In the genomic region with DNA sequence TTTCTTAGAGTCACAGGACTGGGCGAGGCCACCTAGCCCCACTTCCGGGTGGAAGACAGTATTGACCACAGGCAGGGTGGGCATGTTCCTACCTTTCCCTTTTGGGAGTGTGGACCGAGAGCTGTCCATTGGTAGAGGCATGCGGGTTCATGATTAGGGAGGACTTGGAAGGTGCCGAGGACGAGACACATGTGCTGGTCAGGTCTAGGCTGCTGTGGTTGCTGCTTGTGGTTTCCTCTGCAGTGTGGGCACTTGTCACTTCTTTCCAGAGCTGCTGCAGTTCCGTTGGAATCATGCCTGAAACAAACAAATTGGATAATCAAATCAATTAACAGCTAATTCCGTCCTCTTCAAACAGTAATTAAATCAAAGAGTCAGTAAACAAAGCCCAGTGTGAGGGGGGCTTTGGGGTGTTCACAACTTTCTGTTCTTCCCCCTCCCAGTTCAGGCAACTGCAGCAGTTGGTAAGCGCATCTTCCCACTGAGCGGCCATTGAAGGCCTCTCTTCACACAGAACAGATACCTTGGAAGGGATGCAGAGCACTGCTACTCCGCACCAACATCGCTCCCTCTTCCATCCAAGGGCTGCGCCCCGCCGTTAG, we compare ENCODE assay signal across 34 mouse cellular contexts.
DNase-seq lines count a peak whose midpoint lies in the region; ATAC-seq and TF ChIP-seq lines count a peak whose summit lies in the region.
"Had no signal": no experiment of that assay in that cellular context is flagged by ENCODE, and none has a peak within 500 bp of the region (broad histone marks: within the 10 kb centered on the region; RNA-seq: fewer than 3 reads in every experiment).

No protein-coding gene starts in this region.

- 88% methylated on average over 15 of the region's 15 CpGs for WGBS in intestine, postnatal 0 days

- H3K27ac ChIP-seq in layer of hippocampus, adult 2 months, result peak overlapping the region; percentile 36; the same call in 1 of the 2 replicates
- no peak overlapping the region for H3K27ac ChIP-seq in intestine, postnatal 0 days (ENCODE audit: low read depth, low read length)
- H3K27ac ChIP-seq: embryonic facial prominence, embryonic 13.5 days; forebrain, embryonic 13.5 days; heart, adult 2 months; heart, embryonic 13.5 days; hindbrain, embryonic 10.5 days; limb, embryonic 10.5 days; limb, embryonic 15.5 days; liver, embryonic 13.5 days; neural tube, embryonic 12.5 days; stomach, postnatal 0 days had no signal

- H3K36me3 ChIP-seq in intestine, postnatal 0 days (ENCODE audit: control insufficient read depth, insufficient read depth), result peaks cover 61% of the 10 kb centered on the region

- H3K4me3 ChIP-seq in layer of hippocampus, adult 2 months, result no peak overlapping the region
- no peak overlapping the region for H3K4me3 ChIP-seq in intestine, postnatal 0 days (ENCODE audit: low read depth, low read length)
- H3K4me3 ChIP-seq: embryonic facial prominence, embryonic 13.5 days; forebrain, embryonic 13.5 days; heart, adult 2 months; heart, embryonic 13.5 days; hindbrain, embryonic 10.5 days; limb, embryonic 10.5 days; limb, embryonic 15.5 days; liver, embryonic 13.5 days; neural tube, embryonic 12.5 days had no signal

- 0 out of 2 replicates have a peak, but pooled peaks have one; percentile 10 for ATAC-seq in granulocyte monocyte progenitor cell, adult 5-6 weeks (replicated peaks; ENCODE audit: poor library complexity, severe bottlenecking)
- ATAC-seq in intestine, postnatal 0 days, result no peak
- ATAC-seq in CD4-positive, CD25-positive, alpha-beta regulatory T cell, adult 4 months, result no peak
- ATAC-seq: forebrain, embryonic 13.5 days; hindbrain, embryonic 16.5 days; midbrain, embryonic 16.5 days; Patski had no signal

- H3K9ac ChIP-seq in intestine, postnatal 0 days (ENCODE audit: low read depth, low read length), result no peak overlapping the region
- H3K9ac ChIP-seq: embryonic facial prominence, embryonic 13.5 days; forebrain, embryonic 13.5 days; heart, embryonic 13.5 days; limb, embryonic 15.5 days; liver, embryonic 13.5 days; neural tube, embryonic 12.5 days had no signal

- no peaks in the 10 kb centered on the region for H3K9me3 ChIP-seq in intestine, postnatal 0 days (ENCODE audit: control insufficient read depth)
- H3K9me3 ChIP-seq: embryonic facial prominence, embryonic 13.5 days; forebrain, embryonic 13.5 days; G1E; heart, embryonic 13.5 days; limb, embryonic 10.5 days; limb, embryonic 15.5 days; liver, embryonic 13.5 days had no signal

- H3K4me2 ChIP-seq in intestine, postnatal 0 days (replicated peaks; ENCODE audit: low read depth), result no peak overlapping the region
- H3K4me2 ChIP-seq: embryonic facial prominence, embryonic 13.5 days; forebrain, embryonic 13.5 days; heart, embryonic 13.5 days; limb, embryonic 15.5 days; liver, embryonic 13.5 days; midbrain, embryonic 11.5 days; neural tube, embryonic 12.5 days had no signal

- no peaks in the 10 kb centered on the region for H3K27me3 ChIP-seq in intestine, postnatal 0 days (replicated peaks; ENCODE audit: control insufficient read depth, insufficient read depth, low read length)
- H3K27me3 ChIP-seq: heart, embryonic 13.5 days; limb, embryonic 15.5 days; liver, embryonic 13.5 days; neural tube, embryonic 12.5 days; Patski had no signal

- no peak for TF ChIP-seq CTCF in layer of hippocampus, adult 2 months (conservative IDR thresholded peaks at IDR 0.05)
- no peak for TF ChIP-seq CTCF in intestine, postnatal 0 days (IDR thresholded peaks at IDR 0.05; ENCODE audit: low read depth)

- DNase-seq in layer of hippocampus, adult 2 months (ENCODE audit: low spot score in 2 of 2), result no peak
- no peak for DNase-seq in layer of hippocampus, postnatal 14 days (ENCODE audit: low spot score in 2 of 2)
- DNase-seq in lung, postnatal 10 days, result peak; percentile 45
- no peak for DNase-seq in lung, postnatal 36 days
- DNase-seq: adrenal gland, postnatal 10 days; cerebellum, adult 11 months; cerebellum, adult 9-10 months; gastrocnemius, postnatal 25 days; heart, adult 2 months; heart, postnatal 10 days; kidney, adult 2 months; kidney, postnatal 36 days; layer of hippocampus, postnatal 36 days; liver, embryonic 13.5 days; right cerebral cortex, adult 18-20 months; right cerebral cortex, postnatal 4 days; thymus, adult 18-20 months; thymus, postnatal 25 days had no signal

- no peaks in the 10 kb centered on the region for H3K4me1 ChIP-seq in intestine, postnatal 0 days (replicated peaks; ENCODE audit: control insufficient read depth, insufficient read depth, low read length)
- H3K4me1 ChIP-seq: liver, embryonic 13.5 days had no signal
